Mouse (Mus musculus) adrenal gland, postnatal 36 days (tissue): ENCODE results near the gene Surf6. TPM values are rescaled to one million over a fixed set of nuclear protein-coding genes. Genes with fewer than 3 reads are reported as not detected.

Experiments used
- DNase-seq, 2 experiments: peaks; one replicate each; pipeline ENCODE4 v3.0.0; 2021; ENCODE audit warnings: mixed read lengths in 1 of 2
- long read RNA-seq, 2 experiments: library from polyadenylated mRNA; stranded (forward); transcript quantifications; one replicate each; pipeline ENCODE4 v2.0.0; 2021; ENCODE audit warnings: borderline sequencing depth in 2 of 2
- total RNA-seq, 2 experiments: library from RNA; stranded (reverse); gene quantifications; 2 replicates each; pipeline ENCODE4 v1.2.3; 2021

Surf6 gene
- total RNA-seq: 10 to 100 TPM; 28.5 to 32.7 TPM
- long read RNA-seq, experiment 1, transcript Surf6-201 (5 exons, 2,971 nt): major isoform, 72 of 76 reads
- long read RNA-seq, experiment 1, partial matches to known transcripts: 1 of 76 reads
- long read RNA-seq, experiment 1, other reads (novel, unspliced or antisense): 3 of 76 reads
- long read RNA-seq, experiment 2, transcript Surf6-201 (5 exons, 2,971 nt): major isoform, 14 of 15 reads
- long read RNA-seq, experiment 2, partial matches to known transcripts: 0 of 15 reads
- long read RNA-seq, experiment 2, other reads (novel, unspliced or antisense): 1 of 15 reads

DNA sequence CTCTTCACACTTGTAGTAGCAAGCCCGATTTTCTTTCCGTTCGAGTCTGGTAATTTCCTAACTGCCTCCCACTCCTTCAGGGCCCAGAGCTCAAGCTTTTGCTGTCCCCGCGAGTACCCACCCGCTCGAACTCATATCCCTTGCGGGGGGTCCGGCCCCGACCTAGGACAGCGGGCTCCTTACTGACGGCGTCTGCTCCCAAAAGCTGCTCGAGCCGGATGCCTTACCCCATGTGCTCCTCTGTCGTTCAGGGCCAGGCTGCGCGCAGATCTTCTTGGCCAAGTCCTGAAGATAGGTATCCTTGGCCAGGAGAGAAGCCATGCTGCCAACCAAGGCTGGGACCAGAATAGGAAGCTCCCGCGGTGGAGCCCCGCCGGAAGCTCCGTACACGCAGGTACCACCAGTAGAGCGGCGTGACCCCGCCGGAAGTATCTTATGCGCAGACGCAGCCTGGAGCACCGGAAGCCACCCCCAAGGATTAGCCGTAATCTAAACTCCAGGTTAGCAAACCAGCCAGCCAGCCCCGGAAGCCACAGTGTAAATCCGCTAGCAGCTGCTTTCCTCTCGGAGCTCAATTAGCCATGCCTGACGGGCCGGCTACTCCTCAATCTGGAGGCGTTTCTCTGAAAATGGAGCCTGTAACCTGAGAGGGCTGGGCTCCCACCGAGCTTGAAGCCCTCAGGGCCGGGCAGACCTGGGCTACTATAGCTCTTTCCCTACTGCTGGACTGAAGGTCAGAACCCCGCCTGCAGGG lies at the start of gene Surf6:
TSS of gene Surf6 (minus strand) at position 413 of the 754 bp plus-strand sequence.
- DNase-seq: peak; percentile 97

DNA sequence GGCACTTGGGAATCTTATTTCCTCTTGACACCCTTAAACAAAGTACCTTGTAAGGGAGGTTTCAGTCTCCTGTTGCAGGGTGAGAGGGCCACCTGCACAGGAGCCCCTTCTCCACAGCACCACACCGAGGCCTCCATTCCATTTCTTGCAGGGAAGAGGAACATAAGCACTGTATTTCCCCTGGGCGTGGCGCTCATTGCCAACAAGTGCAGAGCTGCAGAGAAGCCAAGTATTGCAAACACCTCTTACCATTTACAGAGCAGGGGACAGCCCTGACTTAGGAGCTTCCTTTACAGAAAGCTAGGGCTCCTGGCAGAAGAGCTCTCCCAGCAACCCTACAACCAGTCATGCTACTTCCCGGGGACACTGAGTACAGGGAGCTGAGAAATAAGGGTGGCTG lies 49.5 kb upstream of the Surf6 start:
- DNase-seq: no peak

DNA sequence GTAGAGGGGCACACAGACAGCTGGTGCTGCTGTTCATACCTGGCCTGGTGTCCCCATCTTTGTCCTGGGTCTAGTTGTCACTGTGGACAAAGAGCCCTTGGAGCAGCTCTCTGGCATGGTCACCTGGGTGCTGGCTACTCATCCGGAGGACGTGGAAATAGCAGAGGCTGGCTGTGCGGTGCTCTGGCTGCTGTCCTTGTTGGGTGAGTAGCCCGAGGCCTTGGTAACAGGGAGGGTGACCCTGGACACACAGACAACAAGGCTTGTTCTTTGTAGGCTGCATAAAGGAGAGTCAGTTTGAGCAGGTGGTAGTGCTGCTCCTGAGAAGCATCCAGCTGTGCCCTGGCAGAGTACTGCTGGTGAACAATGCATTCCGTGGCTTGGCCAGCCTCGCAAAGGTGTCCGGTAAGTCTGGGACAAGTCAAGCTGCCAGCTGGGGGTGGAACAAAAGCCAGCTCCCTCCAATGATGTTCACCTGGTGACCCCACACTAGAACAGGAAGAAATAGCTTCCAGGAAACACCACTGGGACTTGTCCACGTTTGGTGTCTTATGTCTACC lies 48.7 kb upstream of the Surf6 start:
- peak in 1 of 2 experiments; percentile 41 for DNase-seq

DNA sequence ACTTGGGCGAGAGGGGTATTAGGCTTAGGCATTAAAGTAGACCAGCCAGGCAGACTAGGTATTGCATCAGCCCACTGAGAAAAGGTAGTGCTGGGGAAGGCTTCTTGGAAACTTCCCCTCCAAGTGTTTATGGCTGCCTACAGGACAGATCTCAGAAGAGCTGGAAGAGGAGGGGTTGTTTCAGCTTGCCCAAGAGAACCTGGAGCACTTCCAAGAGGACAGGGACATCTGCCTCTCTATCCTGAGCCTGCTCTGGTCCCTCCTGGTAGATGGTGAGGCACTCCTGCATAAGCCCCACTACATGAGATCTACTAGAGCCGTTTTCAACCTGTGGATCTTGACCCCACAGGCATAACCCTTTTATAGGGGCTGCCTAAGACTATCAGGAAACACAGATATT lies 47.7 kb upstream of the Surf6 start:
- DNase-seq: no peak

DNA sequence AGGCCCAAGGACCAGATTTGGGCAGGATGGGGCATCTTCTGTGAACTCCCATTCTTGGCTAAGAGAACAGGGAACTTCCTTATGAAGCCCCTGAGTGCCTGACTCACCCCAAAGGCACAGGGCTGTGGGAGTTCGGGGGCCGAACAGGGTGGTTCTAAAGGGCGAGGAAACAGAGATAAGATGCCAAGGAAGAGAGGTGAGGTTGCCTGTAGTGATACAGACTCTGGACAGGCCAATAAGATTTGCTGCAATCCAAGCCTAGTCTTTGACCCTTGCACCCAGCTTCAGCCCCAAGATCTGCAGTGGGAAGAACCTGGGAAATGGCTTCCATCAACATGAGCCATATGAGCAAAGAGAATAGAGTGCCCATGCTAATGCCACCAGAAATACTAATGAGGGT lies 40.6 kb upstream of the Surf6 start:
- no peak for DNase-seq

DNA sequence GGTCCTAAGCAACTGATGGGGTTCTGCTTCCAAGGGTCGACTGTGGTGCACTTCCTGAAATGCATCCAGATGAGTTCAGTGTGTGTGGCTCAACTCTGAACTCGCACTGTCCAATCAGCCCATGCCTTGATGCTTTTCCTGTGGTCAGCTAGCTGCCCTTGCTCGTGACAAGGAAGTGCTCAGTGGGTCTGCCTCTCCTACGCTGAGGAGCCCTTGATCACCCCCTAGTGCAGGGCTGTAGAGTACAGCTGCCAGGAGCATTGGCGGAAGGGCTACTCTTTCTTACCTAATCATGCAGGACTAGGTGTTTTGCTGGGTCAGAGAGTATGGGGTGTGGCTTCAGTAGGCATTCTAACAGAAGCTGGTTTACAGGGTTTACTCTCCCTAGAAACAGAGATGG lies 38.9 kb upstream of the Surf6 start:
- DNase-seq: no peak

DNA sequence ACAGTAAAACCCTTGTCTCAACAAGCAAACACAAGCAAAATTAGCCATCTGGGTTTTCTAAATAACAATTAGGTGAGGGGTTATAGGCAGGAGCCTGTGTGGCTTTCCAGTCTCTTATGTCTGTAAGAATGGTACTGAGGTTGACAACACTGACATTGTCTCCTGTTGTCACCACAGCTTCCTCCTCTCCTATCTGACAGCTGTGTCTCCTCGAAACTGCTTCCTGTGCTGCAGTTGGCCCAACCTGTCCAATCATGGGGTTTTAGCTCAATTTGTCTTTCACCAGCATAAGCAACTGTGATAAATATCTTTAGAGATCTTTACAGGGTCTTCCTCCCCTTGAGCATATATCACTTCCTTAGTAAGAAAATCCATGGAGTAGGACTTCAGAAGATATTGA lies 33.7 kb upstream of the Surf6 start:
- DNase-seq: no peak

DNA sequence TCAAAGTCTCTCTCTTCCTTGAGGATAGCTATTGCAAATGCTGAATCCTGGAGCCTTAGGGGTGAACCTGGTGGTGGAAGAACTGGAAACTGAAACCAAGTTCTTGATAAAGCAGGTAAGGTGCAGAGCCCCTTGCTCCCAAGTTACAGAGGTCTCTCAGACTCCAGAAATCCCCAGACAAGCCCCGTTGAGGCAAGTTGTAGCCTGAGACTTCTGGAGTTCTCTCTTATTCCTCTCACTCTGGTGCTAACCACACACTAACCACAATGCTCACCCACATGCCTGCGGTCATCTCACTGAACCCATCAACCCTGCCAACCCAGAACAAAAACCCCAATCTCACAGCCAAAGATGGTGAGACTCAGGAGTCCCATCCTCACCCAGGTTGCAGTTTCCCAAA lies 32.6 kb upstream of the Surf6 start:
- DNase-seq: no peak

DNA sequence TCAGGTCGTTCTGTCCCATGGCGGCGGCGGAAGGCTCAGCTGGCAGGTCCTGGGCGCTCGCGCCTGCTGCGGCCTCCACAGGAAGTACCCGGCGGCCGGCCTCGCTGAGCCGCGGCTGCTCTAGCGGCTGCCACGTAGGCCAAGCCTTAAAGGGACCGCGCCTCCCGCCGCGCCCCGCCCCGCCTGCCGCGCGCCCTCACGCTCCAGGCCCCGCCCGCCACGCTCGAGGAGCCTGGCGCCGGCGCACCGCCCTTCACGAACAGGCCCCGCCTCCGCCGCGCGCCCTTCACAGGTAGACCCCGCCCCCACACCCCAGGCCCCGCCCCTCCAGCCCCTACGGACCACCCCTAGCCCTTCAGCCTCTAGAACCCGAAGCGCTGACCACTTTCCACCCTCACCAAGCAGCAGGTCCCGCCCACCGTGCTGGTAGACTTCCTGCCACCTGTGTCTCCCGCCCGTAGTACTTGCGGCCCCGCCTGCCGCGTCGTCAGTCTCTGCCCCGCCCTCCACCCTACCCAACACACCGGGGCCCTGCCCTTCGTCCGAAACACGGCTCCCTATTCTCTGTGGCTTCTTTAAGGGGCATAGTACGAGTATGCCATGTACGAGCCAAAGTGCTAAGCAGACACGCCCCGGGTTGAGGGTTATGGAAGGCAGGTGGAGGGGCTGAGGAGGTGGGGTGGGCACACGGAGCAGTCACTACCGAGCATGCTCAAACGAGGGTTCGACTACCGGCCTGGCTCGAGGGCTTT lies 30.8 kb upstream of the Surf6 start, which contains the start of the genes Surf4 and Stkld1:
TSS of gene Surf4 (minus strand) at position 625 of the 752 bp plus-strand sequence.
TSS of gene Stkld1 (plus strand) at position 744 of the 752 bp plus-strand sequence.
- peak; percentile 95 to 98 for DNase-seq

DNA sequence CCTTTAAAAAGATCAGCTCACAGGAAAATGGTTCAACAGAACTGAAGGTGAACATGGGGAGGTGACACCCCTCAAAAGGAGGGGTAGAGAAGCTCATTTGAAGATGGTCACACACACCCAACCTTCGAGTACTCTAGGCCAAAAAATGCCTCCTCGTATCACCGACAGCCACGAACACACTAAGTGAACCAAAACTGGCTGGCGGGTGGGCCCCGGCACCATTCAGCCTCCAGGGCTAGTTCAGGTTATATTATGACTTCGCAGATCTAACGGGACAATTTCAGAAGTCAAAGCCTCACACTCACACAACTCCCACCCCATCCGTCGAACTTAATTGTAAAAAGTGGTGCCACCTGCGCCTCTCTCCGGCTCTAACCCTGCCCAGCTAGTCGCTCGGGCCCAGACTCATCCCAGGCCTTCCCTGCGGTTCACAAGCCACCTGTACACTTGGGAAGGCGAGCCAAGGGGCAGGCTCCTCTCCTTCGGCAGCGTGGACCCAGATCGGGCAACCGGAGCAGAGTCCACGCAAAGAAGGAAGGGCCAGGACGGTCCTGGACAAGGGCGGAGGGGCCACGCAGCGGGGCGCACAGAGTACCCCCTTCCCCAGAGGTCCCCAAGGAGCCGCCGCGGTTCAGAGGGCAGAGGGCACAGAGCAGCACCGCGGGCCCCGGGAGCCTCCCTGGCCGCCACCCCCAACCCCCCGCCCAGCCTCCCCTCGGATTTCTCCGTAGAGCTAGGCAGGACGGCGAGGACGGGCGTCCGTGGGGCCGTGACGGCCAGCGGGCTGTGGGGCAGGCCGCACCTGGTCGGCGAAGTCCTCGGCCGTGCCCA lies 30.0 kb upstream of the Surf6 start:
- DNase-seq: peak in 1 of 2 experiments; percentile 33

DNA sequence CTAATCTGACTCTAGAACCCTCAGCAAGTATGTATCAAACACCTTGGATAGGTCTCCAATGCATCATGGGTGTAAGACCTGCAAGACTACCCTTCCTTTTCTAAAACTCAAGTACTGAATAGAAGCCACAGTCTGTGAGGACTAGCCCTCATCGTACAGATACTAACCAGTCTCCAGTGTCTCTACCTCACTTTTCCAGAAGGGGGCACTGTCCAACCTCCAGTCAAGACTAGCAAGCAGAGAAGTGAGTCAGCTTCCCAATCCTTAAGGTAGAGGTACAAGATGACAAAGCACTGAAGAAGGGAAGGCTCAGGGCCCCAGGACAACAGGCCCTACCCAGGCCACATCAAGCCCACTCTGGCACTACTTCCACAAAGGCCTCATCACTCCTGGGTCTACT lies 27.7 kb upstream of the Surf6 start:
- DNase-seq: peak; percentile 59 to 80

DNA sequence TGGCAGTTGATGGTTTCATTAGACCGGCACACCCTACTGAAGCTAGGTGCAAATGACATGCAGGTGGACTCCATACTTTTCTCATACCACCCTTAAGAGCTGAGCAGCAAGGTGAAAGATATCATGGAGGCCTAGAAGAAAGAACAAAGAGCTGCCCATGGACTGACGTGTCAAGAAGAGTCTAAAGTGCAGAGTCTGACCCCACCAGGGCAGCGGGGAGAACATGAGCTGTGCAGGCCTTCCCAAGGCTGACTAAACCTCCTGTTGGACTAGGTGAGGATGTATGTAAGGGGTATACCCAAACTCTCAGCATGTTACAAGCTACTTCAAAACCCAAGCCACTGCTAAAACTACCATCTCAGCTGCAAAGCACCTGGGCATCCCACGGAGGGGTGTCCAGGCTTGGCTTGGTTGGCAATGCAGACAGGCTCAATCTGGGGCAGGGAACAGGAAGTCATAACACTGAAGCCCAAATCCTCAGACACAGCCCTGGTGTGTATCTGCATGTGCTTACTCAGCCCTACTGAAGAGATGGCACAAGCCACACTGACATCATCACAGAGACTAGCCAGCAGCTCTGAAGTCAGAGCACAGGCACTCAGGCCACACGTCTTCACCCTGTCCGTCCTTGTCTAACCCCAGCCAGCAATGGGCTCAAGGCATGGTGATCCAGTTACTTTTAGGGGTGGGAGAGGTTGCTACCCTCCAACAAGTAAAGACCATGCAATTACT lies 25.2 kb upstream of the Surf6 start:
- no peak for DNase-seq

DNA sequence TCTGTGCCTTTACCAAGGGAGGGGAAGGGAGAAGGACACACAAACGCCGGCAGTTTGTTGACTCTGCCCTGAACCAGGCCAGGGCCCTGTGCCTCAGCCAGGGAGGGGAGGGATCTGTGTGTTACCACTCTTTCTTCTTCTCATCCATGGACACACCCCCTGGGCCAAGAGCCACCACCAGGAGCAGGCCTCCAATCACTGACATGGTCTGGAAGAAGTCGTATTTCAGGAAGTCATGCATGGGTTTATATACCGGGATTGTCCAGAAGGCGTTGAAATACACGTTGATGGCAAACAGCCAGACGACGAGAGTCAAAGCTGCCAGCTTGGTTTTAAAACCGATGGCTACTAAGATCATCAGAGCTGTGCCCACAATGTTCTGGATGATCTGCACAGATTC lies 19.1 kb upstream of the Surf6 start:
- DNase-seq: peak; percentile 74 to 81

DNA sequence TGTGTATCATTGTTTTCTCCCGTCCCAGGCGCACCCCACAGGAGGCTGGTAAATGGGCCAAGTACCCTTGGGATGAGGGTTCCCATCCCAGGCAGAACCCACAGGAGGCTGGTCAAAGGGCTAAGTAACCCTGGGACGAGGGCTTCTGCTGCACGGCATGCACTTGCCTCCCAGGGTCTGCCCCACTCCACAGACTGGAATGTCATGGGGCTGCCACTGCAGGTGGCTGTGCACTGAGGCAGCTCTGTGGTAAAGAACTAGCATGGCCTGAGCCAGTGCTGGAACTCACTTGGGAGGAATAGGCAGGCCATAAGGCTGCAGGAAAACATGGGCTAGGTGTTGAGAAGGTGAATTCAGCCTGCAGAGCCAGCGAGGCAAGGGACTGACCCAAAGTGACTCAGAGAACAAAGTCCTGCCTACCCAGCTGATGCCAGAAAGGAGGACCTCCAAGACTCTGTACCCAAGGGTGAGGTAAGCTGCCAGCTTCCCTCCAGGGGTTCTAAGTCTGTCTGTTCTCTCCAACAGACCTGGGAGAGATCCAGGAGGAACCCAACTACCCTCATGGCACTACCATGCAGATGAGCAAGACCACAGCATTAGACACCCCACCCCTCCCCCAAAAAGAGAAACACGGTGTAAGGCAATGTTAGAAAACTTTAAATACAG lies 17.6 kb upstream of the Surf6 start:
- no peak for DNase-seq

DNA sequence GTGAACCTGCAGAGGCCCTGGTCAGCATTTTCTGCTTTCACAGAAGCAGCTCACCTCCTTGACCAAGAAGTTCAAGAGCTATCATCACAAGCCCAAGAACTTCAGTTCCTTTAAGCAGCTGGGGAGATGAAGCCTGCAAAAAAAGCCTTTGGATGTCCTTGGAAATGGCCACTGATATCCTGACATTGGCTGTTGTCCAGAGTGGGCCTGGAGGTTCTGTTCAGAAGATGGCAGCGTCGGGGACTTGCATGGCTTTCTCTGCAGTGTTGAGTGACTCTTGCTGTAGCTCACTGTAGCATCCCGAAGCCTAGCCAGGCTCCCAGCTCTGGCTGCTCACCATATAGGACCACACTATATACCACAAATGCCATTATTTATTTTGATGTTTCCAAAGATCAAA lies 17.0 kb upstream of the Surf6 start:
- peak; percentile 55 to 62 for DNase-seq

DNA sequence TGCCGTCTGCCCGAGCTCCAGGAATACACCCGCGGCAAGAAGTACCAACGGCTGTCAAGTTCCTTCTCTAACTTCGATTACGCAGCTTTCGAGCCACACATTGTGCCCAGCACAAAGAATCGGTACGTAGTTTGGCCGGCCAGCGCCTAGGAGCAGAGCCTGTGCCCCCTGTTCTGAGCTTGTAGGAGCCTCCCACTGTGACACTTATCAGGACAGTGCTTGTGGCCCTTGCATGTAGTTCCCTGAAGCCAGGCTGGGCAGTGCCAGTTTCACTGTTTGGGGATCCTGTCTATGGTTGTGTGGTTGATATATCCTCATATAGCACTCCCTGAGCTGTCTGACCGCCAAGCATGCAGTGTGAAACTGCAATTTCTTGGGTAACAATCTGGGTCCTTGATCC lies 14.1 kb upstream of the Surf6 start:
- no peak for DNase-seq

DNA sequence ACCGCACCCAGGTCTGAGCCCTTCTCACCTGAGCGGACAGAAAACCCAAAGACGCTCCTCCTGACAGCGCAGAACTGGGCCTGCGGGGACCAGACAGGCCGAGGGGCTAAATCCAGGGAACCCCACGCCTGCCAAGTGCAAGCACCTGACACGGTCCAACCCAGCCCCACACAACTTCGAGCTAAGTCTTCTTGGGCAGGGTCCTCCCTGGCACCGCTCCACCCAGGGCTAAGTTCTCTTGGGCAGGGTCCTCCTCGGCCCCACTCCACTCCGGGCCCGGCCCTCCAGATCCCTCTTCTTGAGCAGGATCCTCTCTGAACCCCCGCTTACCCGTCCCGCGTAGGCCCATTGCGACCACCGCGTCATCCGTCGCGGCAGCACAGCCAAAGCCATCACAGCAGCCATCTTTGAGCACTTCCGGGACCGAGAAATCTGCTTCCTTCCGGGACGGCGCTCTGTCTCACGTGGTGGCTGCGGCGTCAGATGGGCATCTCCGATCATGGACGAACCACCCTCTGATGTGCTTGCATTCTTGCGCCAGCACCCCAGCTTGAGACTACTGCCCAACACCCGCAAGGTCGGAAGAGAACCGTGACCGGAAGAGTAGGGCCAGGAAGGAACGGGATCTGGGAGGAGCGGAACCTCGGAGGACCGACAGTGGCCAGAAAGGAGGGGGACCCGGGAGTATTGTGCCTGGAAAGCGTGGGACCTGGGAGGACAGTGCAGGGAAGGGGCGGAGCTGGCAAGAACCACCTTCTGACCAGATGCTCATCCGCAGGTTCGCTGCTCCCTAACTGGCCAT lies 13.4 kb upstream of the Surf6 start, which contains the start of the genes Surf2 and Surf1:
TSS of gene Surf2 (plus strand) at position 441 of the 802 bp plus-strand sequence.
TSS of gene Surf1 (minus strand) at position 604 of the 802 bp plus-strand sequence.
- DNase-seq: peak; percentile 87 to 90

DNA sequence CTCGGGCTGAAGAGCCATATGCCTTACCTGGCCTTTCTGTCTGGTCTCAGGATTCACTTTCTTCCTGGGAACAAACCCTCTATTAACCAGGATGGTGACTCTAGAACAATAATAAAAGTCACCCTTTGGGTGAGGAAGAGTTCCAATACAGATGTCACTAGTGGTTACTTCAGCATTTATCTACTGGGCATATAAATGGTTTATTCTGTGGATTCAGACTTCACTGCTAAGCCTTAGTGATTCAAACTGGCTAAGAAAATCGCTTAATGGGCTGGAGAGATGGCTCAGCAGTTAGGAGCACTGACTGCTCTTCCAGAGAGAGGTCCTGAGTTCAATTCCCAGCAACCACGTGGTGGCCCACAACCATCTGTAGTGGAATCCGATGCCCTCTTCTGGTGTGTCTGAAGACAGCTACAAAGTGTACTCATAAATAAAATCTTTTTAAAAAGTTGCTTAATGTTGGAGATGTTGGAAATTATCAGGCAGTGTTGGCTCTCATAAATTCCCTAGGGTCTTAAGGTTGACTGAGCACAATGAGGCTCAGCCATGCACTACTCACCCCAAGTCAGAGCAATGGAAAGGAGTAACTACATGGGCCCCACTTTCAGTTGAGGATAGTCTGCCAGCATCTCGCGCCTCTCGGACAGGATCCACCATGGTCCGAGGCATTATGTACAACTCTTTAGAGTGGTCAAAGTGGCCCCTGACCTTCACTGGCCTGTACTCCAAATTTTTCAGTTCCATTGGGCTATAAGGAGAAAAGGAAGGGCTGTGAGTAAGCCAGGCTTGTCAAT lies 11.7 kb upstream of the Surf6 start:
- no peak for DNase-seq
